Mouse (Mus musculus) adrenal gland, postnatal 14 days (tissue): ENCODE data around the gene Ctsh. TPM values are rescaled to one million over a fixed set of nuclear protein-coding genes. Genes with fewer than 3 reads are reported as not detected.
"Not testable (repeated sequence)": the region's sequence is repeated elsewhere in the genome, so short reads cannot be mapped to it uniquely, and the experiment has no call there.

ENCODE experiments used
- DNase-seq: peaks from one replicate; pipeline ENCODE4 v3.0.0; 2021; ENCODE audit warnings: mixed read lengths
- total RNA-seq: library from RNA; stranded (reverse); gene quantifications from 2 replicates; pipeline ENCODE4 v1.2.3, GENCODE M21; 2021

The Ctsh gene
- total RNA-seq, 1 experiment from 2014 or later: 106 TPM

GRCm38 (mm10) chr9:90056716-90057115 lies 2.8 kb downstream of the Ctsh start:
- DNase-seq: no peak

- peak; percentile 14 for DNase-seq
Observed at GRCm38 (mm10) chr9:90059828-90060573, 6.0 kb downstream of the Ctsh start.

- peak; percentile 70 for DNase-seq
Observed at GRCm38 (mm10) chr9:90060574-90060875, 6.6 kb downstream of the Ctsh start.

- not testable (repeated sequence) for DNase-seq
Observed at GRCm38 (mm10) chr9:90060932-90061331, 7.0 kb downstream of the Ctsh start.

GRCm38 (mm10) chr9:90067341-90067740 lies 13.4 kb downstream of the Ctsh start:
- DNase-seq: no peak

GRCm38 (mm10) chr9:90068786-90069185 lies 14.8 kb downstream of the Ctsh start:
- no peak for DNase-seq

- peak; percentile 30 for DNase-seq
Observed at GRCm38 (mm10) chr9:90069485-90069884, 15.5 kb downstream of the Ctsh start.

- peak; percentile 2 for DNase-seq
Observed at GRCm38 (mm10) chr9:90070174-90070573, 16.2 kb downstream of the Ctsh start.

- no peak for DNase-seq
Observed at GRCm38 (mm10) chr9:90075336-90075735, 21.4 kb downstream of the Ctsh start.

GRCm38 (mm10) chr9:90076131-90076530 lies 22.2 kb downstream of the Ctsh start:
- no peak for DNase-seq

- peak; percentile 86 for DNase-seq
Observed at GRCm38 (mm10) chr9:90076849-90077461, 23.0 kb downstream of the Ctsh start.

- DNase-seq: not testable (repeated sequence)
Observed at GRCm38 (mm10) chr9:90081961-90082360, 28.0 kb downstream of the Ctsh start.

- no peak for DNase-seq
Observed at GRCm38 (mm10) chr9:90082992-90083391, 29.0 kb downstream of the Ctsh start.

- no peak for DNase-seq
Observed at GRCm38 (mm10) chr9:90084152-90084551, 30.2 kb downstream of the Ctsh start.

- no peak for DNase-seq
Observed at GRCm38 (mm10) chr9:90084766-90085468, 31.0 kb downstream of the Ctsh start.

- no peak for DNase-seq
Observed at GRCm38 (mm10) chr9:90087906-90088485, 34.0 kb downstream of the Ctsh start.

GRCm38 (mm10) chr9:90089339-90090104 lies 35.6 kb downstream of the Ctsh start:
- no peak for DNase-seq

GRCm38 (mm10) chr9:90098934-90099333 lies 45.0 kb downstream of the Ctsh start:
- DNase-seq: peak; percentile 19

- peak; percentile 36 for DNase-seq
Observed at GRCm38 (mm10) chr9:90100760-90101159, 46.8 kb downstream of the Ctsh start.

- no peak for DNase-seq
Observed at GRCm38 (mm10) chr9:90105462-90105861, 51.5 kb downstream of the Ctsh start.

- DNase-seq: no peak
Observed at GRCm38 (mm10) chr9:90106915-90107314, 53.0 kb downstream of the Ctsh start.

GRCm38 (mm10) chr9:90108272-90108671 lies 54.3 kb downstream of the Ctsh start:
- DNase-seq: no peak
